Mouse (Mus musculus) kidney, postnatal 36 days (tissue): ENCODE measurements around the gene Nhp2.

ENCODE experiments used
- DNase-seq, 2 experiments: peaks; one replicate each; pipeline ENCODE4 v3.0.0; 2021 to 2022; ENCODE audit warnings: mixed read lengths in 2 of 2

Gene Nhp2

DNA sequence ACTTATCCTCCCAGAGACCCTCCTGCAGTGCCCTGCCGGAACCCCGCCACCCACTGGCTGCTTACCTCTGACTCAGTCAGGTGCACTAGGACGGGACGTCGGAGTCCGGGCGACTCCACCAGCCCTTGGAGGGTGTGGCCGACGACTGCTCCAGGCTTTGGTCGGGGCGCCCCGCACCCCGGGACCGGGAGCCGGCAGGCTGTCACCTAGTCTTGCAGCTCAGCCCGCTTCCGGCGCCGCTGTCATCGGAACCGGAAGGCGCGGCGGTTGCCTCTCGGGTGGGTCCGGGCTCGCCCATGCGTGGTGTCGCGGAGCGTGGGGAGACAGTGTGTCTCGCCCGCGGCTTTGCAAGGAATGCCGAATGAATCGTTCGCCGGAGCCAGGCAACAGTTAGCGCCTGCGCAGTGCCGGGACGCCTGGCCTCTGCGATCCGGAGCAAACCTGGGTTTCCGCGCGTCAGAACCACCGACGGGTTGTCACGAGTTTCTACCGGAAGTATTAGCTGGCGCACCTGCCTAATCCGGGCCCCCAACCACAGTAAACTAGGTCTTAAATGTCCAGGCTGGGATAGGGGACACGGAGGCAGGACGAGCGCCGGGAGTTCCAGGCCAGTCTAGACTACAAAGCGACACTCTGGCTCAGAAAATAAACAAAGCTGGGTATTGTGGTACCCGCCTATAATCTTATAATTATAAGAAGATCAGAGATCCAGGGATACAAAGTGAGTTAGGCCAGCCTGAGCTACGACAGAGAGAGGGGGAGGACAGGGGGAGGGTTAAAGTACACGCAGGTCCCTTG is 16.2 kb downstream of the Nhp2 start, which contains the start of gene Rmnd5b:
Rmnd5b (minus strand) TSS at position 372 of the 798 bp plus-strand sequence.
- DNase-seq = peak; percentile 91 to 93

GRCm38 (mm10) chr11:51636323-51636684 is 16.8 kb downstream of the Nhp2 start:
- DNase-seq = peak; percentile 73 to 79

DNA sequence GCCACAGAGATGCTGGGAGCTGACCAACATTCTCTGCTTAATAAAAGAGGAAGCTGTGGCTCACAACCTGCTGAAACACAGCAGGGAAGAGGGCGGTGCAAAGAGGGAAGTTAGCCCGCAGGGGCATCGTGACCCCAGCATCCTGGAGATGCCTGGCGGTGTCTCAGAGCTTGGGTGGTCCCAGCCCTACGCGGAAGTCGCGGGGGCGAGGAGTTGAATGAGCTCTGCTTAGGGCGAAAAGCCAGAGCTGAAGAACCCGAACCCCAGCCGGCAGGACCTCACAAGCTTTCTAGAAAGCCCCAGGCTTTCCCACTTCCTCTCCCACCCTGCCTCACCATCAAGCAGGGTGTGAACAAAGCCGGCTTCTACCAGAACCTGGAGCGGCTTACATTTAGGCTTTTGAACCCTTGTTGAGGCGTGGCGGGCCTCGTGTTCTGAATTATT is 18.5 kb downstream of the Nhp2 start:
- DNase-seq = peak; percentile 46 to 47

DNA sequence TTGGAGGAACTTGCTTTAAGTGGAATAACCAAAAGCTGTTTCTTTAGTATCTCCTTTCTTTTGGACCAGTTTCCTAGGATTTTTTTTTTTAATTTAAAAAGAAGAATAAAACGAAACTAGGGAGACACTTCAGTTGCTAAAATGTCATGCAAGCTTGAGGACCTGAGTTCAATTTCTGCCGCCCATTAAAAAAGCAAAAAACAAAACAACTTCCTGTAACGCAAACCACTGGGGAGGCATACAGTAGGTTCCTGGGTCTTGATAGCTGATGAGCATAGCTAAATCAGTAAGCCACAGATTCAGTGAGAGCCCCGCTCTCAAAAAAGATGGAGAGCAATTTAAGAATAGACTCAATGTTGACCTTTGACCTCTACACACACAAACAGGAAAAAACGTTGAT is 19.0 kb downstream of the Nhp2 start:
- no peak for DNase-seq

DNA sequence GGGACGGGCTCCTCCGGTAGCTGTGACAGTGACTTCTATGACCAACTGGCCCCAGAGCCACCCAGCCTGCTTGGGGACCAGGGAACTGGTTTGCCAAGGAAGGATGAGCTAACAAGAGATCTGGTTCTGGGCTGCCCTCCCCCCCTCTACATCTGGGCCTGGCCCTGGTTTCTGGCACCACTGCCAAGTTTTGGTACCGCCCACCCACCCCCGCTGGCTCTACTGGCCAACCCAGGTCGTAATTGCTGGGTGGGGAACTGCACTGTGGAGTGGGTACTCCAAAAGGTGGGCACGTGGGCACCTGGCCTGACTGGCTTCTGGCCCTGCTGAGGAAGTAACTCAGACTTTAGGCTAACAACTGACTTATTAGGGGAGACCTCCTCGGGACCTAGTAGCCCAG is 21.2 kb downstream of the Nhp2 start:
- DNase-seq = peak in 1 of 2 experiments; percentile 52

DNA sequence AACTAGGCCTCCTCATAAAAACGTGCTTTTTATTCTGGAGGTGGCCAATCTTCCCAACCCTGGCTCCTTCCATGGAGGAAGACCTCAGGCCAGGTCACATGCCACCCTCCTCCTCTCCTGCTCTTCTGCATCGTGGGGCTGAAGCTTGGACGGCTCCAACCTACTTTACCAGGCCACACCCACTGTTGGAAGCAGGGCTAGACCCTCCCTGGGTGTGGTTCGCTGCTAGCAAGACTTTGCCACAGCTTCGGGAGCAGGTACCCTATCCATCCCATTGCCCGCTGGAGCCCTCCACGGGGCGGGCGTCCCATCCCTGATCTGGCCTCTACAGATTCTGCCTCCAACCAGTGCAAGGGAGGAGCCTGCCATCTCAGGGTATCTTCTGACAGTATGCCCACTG is 23.7 kb downstream of the Nhp2 start:
- DNase-seq = no peak

DNA sequence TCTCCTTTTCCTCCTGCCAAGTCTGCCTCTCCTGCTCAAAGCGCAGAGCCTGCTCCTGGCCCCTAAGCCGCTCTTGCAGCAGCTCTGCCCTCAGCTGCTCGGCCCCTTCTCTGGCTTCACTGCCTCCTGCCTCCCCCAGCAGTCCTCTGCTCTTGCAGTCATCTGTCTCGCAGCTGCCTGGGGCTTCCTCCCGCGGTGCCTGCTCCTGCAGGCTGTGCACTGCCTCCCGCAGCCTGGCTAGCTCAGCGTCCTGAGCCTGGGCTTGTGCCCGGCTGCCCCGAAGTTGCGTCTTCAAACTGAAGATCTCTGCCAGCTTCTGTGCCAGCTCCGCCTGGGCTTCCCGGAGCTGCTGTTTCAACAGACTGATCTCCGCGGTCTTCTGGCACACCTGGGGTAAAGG is 24.2 kb downstream of the Nhp2 start:
- peak in 1 of 2 experiments; percentile 53 for DNase-seq

- DNase-seq = no peak
Observed at GRCm38 (mm10) chr11:51644217-51644616, 24.7 kb downstream of the Nhp2 start.

DNA sequence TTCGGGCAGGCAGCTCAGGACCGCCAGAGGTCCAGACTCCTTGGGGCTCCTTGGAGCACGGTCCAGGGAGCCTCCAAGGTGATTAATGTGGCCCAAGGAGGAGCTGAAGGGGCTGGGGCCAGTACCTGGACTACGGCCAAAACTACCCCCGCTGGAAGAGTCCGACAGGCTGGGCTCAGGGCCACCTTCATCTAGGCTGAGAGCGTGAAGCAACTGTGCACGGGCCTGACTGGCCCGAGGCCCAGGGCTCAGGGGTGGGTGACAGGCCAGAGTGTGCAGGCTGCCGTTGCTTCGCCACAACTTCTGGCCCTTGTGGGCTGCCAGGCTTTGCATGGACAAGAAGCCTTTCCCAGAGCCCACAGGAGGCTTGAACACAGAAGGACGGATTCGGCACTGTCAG is 25.8 kb downstream of the Nhp2 start:
- DNase-seq = no peak

DNA sequence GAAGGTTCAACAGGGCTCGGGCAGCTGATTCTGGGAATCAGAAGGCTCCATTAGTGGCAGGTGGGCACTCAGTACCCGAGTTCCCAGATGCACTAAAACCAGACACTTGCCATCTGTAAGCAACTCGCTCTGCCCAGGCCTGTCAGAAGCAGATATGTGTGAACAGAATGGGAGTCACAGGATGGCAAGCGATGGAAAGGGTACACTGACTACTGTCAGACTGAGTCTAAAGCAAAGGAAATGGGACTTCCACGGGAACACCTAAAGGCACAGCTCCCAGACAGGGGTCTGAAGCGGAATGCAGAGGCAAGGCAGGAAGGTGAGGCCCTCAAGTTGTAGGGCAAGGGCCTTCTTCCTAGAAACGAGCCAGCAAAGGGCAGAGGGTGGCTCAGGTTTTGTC is 26.7 kb downstream of the Nhp2 start:
- no peak for DNase-seq

DNA sequence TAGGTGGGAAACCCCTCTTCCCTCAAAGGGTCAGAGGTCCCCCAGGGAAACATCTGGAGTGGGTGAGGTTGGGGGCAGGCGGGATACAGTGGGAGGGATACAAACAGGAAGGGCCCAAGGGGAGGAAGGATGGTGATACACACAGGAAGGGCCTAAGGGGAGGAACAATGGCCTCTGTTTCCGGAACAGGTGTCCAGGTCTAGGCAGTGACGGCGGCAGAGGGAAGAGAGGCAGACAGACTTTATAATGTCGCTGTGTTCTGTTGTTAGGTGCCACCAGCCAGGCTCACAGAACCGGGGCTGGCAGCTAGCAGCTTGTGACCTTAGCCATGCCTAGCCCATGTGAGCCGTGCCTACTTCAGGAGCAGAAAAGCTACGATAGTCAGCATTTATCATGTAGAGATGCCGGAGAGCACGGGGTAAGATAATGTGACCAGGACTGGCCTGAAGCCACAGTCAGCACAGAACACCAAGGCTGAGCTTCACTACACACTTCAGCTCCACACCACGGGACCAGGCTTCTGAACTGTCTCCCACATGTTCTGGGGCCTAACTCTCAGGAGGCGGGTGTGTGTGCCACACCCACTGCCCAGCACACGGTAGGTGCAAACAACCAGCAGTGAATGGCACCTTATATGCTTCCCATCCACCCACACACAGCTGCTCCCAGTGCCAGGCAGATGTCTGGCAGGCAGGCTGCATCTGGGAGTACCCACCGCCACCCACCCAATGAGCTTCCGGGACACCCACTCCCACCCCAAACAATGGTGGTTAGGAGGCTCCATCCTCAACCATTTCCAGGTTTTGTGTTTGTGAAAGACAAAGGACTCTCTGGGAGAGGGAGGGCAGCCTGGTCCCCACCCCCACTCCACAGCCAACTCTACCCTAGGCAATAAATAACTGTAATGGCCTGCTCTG is 27.5 kb downstream of the Nhp2 start:
- DNase-seq = peak; percentile 63 to 74

- peak in 1 of 2 experiments; percentile 62 for DNase-seq
Observed at GRCm38 (mm10) chr11:51648566-51648965, 29.0 kb downstream of the Nhp2 start.

- DNase-seq = no peak
Observed at GRCm38 (mm10) chr11:51649111-51649888, 29.8 kb downstream of the Nhp2 start.

DNA sequence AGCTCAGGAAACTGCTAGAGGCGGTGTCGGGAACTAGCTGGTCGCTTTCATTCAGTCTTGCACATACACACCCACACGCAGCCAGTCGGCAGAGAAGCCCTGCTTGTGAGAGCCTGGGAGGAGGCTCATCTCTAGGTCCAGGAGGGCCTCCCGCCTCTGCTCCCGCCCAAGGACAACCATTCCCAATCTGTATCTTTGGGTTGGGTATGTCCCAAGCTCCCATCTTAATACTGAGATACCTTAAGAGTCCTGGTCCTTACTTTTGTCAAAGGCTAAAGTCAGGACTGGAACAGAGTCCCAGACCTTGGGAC is 30.3 kb downstream of the Nhp2 start:
- DNase-seq = no peak

GRCm38 (mm10) chr11:51650261-51650660 is 30.7 kb downstream of the Nhp2 start:
- DNase-seq = peak in 1 of 2 experiments; percentile 59

DNA sequence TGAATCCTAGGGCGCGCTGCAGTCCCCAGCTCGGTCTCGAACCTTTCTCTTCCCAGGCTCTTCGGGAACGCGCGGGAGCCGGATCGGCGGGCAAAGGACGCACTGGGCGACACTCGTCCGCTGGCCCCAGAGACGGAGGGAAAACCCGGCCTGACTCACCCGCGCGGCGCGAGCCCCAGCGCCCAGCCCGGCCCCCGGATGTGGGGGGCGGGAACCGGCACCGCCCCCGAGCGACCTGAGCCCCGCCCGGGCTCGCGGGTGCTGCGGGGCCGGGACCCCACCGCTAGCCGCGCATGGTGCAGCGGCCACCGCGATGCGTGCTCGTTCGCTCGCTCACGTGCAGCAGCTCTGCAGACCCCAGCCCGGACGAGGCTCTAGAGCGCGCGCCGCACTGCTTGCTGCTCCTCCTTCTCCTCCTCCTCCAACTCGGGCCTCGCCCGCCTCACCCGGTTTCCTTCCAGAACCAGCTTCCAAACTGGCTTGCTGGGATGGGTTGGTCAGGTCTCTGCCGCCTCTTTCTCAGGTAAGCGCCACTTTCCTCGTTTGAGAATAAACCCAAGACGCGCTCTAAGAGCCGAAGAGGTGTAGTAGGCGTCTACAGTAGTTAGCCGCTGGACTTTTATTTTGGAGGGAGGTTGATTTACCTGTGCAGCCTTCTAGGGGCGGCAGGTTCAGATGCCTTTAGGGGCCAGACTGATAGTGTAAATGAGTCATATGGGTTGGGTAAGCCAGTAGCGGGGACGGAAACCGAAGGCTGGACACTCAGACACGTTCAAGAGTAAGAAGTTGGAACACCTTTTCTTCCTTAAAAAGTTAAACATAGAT is 31.4 kb downstream of the Nhp2 start, which contains the start of the genes N4bp3 and D930048N14Rik:
N4bp3 (minus strand) TSS at position 152 of the 825 bp plus-strand sequence.
D930048N14Rik (plus strand) TSS at position 264 of the 825 bp plus-strand sequence.
- peak; percentile 80 to 91 for DNase-seq

GRCm38 (mm10) chr11:51652889-51653418 is 33.4 kb downstream of the Nhp2 start:
- peak; percentile 66 to 76 for DNase-seq

DNA sequence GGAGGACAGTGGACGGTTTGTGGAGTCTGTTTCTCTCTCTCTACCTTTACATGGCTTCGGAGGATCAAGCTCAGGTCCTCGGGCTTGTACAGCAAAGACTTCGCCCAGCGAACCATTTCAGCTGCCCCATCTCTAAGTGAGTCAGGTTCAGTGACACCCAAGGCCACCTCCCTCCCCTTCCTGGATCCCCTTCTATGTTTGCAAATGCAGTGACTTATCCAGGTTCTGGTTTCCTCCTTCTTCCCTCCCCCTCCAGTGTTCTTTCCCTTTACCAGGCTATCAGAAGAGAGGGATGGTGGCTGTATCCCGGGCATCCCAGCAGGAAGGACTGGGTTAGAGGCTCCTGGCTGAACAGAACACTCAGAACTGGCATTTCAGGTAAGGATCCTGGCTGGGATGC is 34.2 kb downstream of the Nhp2 start:
- DNase-seq = no peak

DNA sequence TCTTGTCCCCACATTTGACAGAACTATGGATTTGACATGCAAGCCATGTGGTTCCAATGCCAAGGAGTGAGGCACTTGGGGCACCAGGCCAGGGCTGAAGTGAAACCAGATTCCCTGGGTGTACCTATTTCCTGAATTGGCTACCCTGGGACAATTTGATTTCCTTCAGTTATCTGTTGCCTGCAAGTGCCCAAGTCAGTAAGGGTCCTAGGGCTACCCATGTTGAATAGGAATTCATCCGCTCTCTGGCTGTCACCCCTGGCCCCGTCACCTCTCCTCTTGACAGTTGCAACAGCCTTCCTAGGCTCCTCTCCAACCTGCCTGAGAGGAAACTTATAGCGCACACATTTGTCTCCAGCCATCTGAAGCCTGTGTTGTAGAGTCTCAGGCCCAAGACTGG is 35.4 kb downstream of the Nhp2 start:
- no peak for DNase-seq

DNA sequence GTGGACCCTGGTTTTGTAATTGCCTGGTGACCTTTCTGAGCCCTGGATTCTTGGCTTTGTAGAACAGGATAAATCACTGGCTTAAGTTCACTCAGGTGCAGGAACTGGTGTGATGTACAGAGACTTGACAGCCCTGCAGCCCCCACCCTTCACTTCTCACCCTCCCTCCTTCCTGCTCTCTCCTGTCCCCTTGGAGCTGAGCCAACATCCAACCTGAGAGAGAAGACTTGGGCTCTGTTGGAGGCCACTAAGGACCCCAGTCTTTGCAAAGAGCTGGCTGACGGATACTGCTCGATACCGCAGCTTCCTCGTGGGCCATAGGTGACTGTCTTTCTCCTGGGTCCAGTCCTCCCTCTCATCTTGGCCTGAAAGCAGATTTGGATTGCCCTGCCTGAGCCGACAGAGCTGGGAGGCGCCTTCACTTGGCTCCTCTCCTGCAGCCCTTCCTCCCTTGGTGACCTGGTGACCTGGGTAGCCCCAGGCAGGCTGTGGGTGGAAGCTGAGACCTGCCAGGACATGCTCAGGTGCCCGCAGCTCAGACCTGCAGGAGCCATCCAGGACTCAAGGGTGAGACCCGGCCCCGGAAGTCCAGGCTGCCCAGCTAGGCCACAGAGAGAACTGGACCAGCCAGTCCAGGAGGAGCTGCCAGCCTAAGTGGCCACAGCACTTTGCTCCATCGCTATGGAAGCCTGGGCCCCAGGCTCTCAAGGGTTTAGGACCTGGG is 37.4 kb downstream of the Nhp2 start:
- peak; percentile 85 to 94 for DNase-seq

DNA sequence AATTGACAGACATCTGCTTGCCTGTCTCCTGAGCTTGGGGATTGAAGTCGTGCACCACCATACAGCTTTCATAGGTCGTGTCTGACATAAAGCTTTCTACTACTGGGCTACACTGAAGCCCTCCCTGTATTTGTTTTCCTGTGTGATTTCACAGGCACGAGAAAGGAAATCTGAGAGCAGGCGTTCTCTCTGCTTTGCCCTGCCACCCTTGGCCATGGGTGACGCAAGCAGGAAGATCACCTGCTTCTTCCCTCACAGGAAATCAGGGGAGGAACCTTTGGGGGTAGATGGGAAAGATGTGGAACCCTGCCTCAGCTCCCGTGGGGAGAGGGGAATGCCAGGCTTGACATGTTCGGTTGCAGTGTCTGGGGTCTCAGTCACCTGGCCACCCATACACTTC is 38.8 kb downstream of the Nhp2 start:
- peak in 1 of 2 experiments; percentile 65 for DNase-seq
